Mouse (Mus musculus): ENCODE results near the gene Prl3d3.
"Not testable (repeated sequence)": the region's sequence is repeated elsewhere in the genome, so short reads cannot be mapped to it uniquely, and the experiment has no call there.

The Prl3d3 gene

GRCm38 (mm10) chr13:27156490-27156889 is at the start of gene Prl3d3:
Gene Prl3d3 (plus strand): TSS chr13:27156790.
- DNase-seq (ENCODE audit: low read depth), result not testable (repeated sequence)

- DNase-seq (ENCODE audit: low read depth), result not testable (repeated sequence)
Observed at GRCm38 (mm10) chr13:27121398-27121797, 35.2 kb upstream of the Prl3d3 start, which contains the start of gene Prl3d2. Gene Prl3d2 (plus strand): TSS chr13:27121698.

- DNase-seq (ENCODE audit: low read depth), result no peak
Observed at GRCm38 (mm10) chr13:27148264-27148663, 8.3 kb upstream of the Prl3d3 start.

GRCm38 (mm10) chr13:27196359-27196758 is 39.8 kb downstream of the Prl3d3 start, which contains the start of gene Prl3c1:
Gene Prl3c1 (plus strand): TSS chr13:27196659.
- no peak for DNase-seq (ENCODE audit: low read depth)
